Mouse (Mus musculus): ENCODE measurements around the gene Ldlr. TPM values are rescaled to one million over a fixed set of nuclear protein-coding genes. Genes with fewer than 3 reads are reported as not detected.

Gene Ldlr
- total and polyA plus RNA-seq, 2 experiments from 2014 or later: 11.1 to 19.1 TPM

- 88% methylated on average over 3 of the region's 3 CpGs for WGBS
- Histone ChIP-seq H3K9me3 (ENCODE audit: low read length) (no peaks in the 10 kb centered on the region), H3K36me3 (ENCODE audit: insufficient read depth) (peaks cover 67% of the 10 kb centered on the region), H3K4me2 (ENCODE audit: low read depth) (no peak overlapping the region), H3K9ac (no peak overlapping the region), H3K27ac (ENCODE audit: low read depth, low read length) (peak overlapping the region; percentile 29; the same call in 1 of the 2 replicates), H3K27me3 (ENCODE audit: insufficient read depth, low read length) (no peaks in the 10 kb centered on the region), H3K4me1 (ENCODE audit: insufficient read depth) (no peaks in the 10 kb centered on the region), H3K4me3 (ENCODE audit: low read depth, low read length) (no peak overlapping the region)
- DNase-seq (no peak), ATAC-seq (no peak)
- TF ChIP-seq CTCF (IDR thresholded peaks at IDR 0.05; ENCODE audit: low read depth): no peak
Measured at GRCm38 (mm10) chr9:21747238-21747774, 24.0 kb downstream of the Ldlr start.

GRCm38 (mm10) chr9:21748033-21748432 lies 24.8 kb downstream of the Ldlr start:
- TF ChIP-seq CTCF (IDR thresholded peaks at IDR 0.05; ENCODE audit: low read depth): no peak
- no peak overlapping the region for H3K4me2 ChIP-seq (ENCODE audit: low read depth)
- no peak overlapping the region for H3K4me3 ChIP-seq (ENCODE audit: low read depth, low read length)
- no peaks in the 10 kb centered on the region for H3K4me1 ChIP-seq (ENCODE audit: insufficient read depth)
- 40% methylated on average over 7 of the region's 7 CpGs for WGBS
- DNase-seq (peak; percentile 65), ATAC-seq (peak; percentile 89)
- H3K9ac ChIP-seq: no peak overlapping the region
- no peaks in the 10 kb centered on the region for H3K27me3 ChIP-seq (ENCODE audit: insufficient read depth, low read length)
- H3K9me3 ChIP-seq (ENCODE audit: low read length): no peaks in the 10 kb centered on the region
- H3K27ac ChIP-seq (ENCODE audit: low read depth, low read length): peak overlapping the region; percentile 29
- peaks cover 60% of the 10 kb centered on the region for H3K36me3 ChIP-seq (ENCODE audit: insufficient read depth)

GRCm38 (mm10) chr9:21748491-21748890 lies 25.2 kb downstream of the Ldlr start:
- Histone ChIP-seq H3K4me3 (ENCODE audit: low read depth, low read length) (no peak overlapping the region), H3K4me2 (ENCODE audit: low read depth) (no peak overlapping the region), H3K9ac (no peak overlapping the region), H3K4me1 (ENCODE audit: insufficient read depth) (no peaks in the 10 kb centered on the region), H3K9me3 (ENCODE audit: low read length) (no peaks in the 10 kb centered on the region), H3K36me3 (ENCODE audit: insufficient read depth) (peaks cover 60% of the 10 kb centered on the region), H3K27me3 (ENCODE audit: insufficient read depth, low read length) (no peaks in the 10 kb centered on the region), H3K27ac (ENCODE audit: low read depth, low read length) (0 out of 2 replicates have a peak overlapping the region, but pooled peaks have one; percentile 29)
- no peak for ATAC-seq
- WGBS: 79% methylated on average over 10 of the region's 10 CpGs
- TF ChIP-seq CTCF (IDR thresholded peaks at IDR 0.05; ENCODE audit: low read depth): no peak
- no peak for DNase-seq

GRCm38 (mm10) chr9:21749382-21750118 lies 26.3 kb downstream of the Ldlr start:
- H3K4me1 ChIP-seq (ENCODE audit: insufficient read depth): no peaks in the 10 kb centered on the region
- H3K4me2 ChIP-seq (ENCODE audit: low read depth): no peak overlapping the region
- no peaks in the 10 kb centered on the region for H3K9me3 ChIP-seq (ENCODE audit: low read length)
- H3K36me3 ChIP-seq (ENCODE audit: insufficient read depth): peaks cover 51% of the 10 kb centered on the region
- H3K4me3 ChIP-seq (ENCODE audit: low read depth, low read length): no peak overlapping the region
- no peak overlapping the region for H3K27ac ChIP-seq (ENCODE audit: low read depth, low read length)
- no peak for TF ChIP-seq CTCF (IDR thresholded peaks at IDR 0.05; ENCODE audit: low read depth)
- no peak overlapping the region for H3K9ac ChIP-seq
- H3K27me3 ChIP-seq (ENCODE audit: insufficient read depth, low read length): no peaks in the 10 kb centered on the region
- no peak for ATAC-seq
- WGBS: 87% methylated on average over 6 of the region's 6 CpGs
- DNase-seq: no peak

GRCm38 (mm10) chr9:21750370-21750769 lies 27.1 kb downstream of the Ldlr start:
- Histone ChIP-seq H3K4me1 (ENCODE audit: insufficient read depth) (no peaks in the 10 kb centered on the region), H3K9me3 (ENCODE audit: low read length) (no peaks in the 10 kb centered on the region), H3K27ac (ENCODE audit: low read depth, low read length) (no peak overlapping the region), H3K36me3 (ENCODE audit: insufficient read depth) (peaks cover 42% of the 10 kb centered on the region), H3K27me3 (ENCODE audit: insufficient read depth, low read length) (no peaks in the 10 kb centered on the region), H3K4me3 (ENCODE audit: low read depth, low read length) (no peak overlapping the region), H3K9ac (no peak overlapping the region), H3K4me2 (ENCODE audit: low read depth) (no peak overlapping the region)
- no peak for TF ChIP-seq CTCF (IDR thresholded peaks at IDR 0.05; ENCODE audit: low read depth)
- WGBS: 75% methylated on average over 3 of the region's 3 CpGs
- DNase-seq (no peak), ATAC-seq (no peak)

- no peak for ATAC-seq
- 57% methylated on average over 6 of the region's 6 CpGs for WGBS
- Histone ChIP-seq H3K4me3 (ENCODE audit: low read depth, low read length) (no peak overlapping the region), H3K27me3 (ENCODE audit: insufficient read depth, low read length) (no peaks in the 10 kb centered on the region), H3K9ac (no peak overlapping the region), H3K36me3 (ENCODE audit: insufficient read depth) (peaks cover 33% of the 10 kb centered on the region), H3K4me1 (ENCODE audit: insufficient read depth) (no peaks in the 10 kb centered on the region), H3K27ac (ENCODE audit: low read depth, low read length) (no peak overlapping the region), H3K9me3 (ENCODE audit: low read length) (no peaks in the 10 kb centered on the region), H3K4me2 (ENCODE audit: low read depth) (no peak overlapping the region)
- TF ChIP-seq CTCF (IDR thresholded peaks at IDR 0.05; ENCODE audit: low read depth): peak; percentile 36
- DNase-seq: no peak
Measured at GRCm38 (mm10) chr9:21751347-21751746, 28.1 kb downstream of the Ldlr start.

GRCm38 (mm10) chr9:21752252-21752792 lies 29.0 kb downstream of the Ldlr start:
- H3K27me3 ChIP-seq (ENCODE audit: insufficient read depth, low read length): no peaks in the 10 kb centered on the region
- 63% methylated on average over 10 of the region's 10 CpGs for WGBS
- no peak for ATAC-seq

More at GRCm38 (mm10) chr9:21752252-21752792, 29.0 kb downstream of the Ldlr start:
- H3K27ac ChIP-seq (ENCODE audit: low read depth, low read length): no peak overlapping the region
- no peaks in the 10 kb centered on the region for H3K4me1 ChIP-seq (ENCODE audit: insufficient read depth)
- DNase-seq: no peak
- H3K9ac ChIP-seq: no peak overlapping the region
- no peak overlapping the region for H3K4me3 ChIP-seq (ENCODE audit: low read depth, low read length)
- no peak overlapping the region for H3K4me2 ChIP-seq (ENCODE audit: low read depth)
- no peaks in the 10 kb centered on the region for H3K9me3 ChIP-seq (ENCODE audit: low read length)
- H3K36me3 ChIP-seq (ENCODE audit: insufficient read depth): peaks cover 23% of the 10 kb centered on the region
- TF ChIP-seq CTCF (IDR thresholded peaks at IDR 0.05; ENCODE audit: low read depth): no peak
